Mouse (Mus musculus): ENCODE data around the gene Ugt1a6b. TPM values are rescaled to one million over a fixed set of nuclear protein-coding genes. Genes with fewer than 3 reads are reported as not detected.

Ugt1a6b gene
- polyA plus RNA-seq, 1 experiment from 2014 or later = 4.0 TPM

GRCm38 (mm10) chr1:88237311-88237710 lies 134.3 kb downstream of the Ugt1a6b start:
- no peak overlapping the region for H3K4me3 ChIP-seq (ENCODE audit: low read length)
- WGBS = 77% methylated on average over 5 of the region's 5 CpGs
- H3K36me3 ChIP-seq (ENCODE audit: control insufficient read depth, insufficient read depth, low read length) = no peaks in the 10 kb centered on the region
- H3K4me2 ChIP-seq (ENCODE audit: low read length) = no peak overlapping the region
- H3K27me3 ChIP-seq (replicated peaks; ENCODE audit: control insufficient read depth, insufficient read depth, low read length) = no peaks in the 10 kb centered on the region
- no peaks in the 10 kb centered on the region for H3K4me1 ChIP-seq (ENCODE audit: control insufficient read depth, insufficient read depth, low read depth, low read length)
- H3K9me3 ChIP-seq (ENCODE audit: control insufficient read depth, low read length) = peaks cover 95% of the 10 kb centered on the region
- no peak overlapping the region for H3K27ac ChIP-seq (ENCODE audit: low read depth, low read length)
- H3K9ac ChIP-seq (ENCODE audit: low read depth, low read length) = no peak overlapping the region
- no peak for ATAC-seq

GRCm38 (mm10) chr1:88238771-88239170 lies 135.7 kb downstream of the Ugt1a6b start:
- H3K27ac ChIP-seq (ENCODE audit: low read depth, low read length) = no peak overlapping the region
- H3K4me3 ChIP-seq (ENCODE audit: low read length) = no peak overlapping the region
- no peak overlapping the region for H3K4me2 ChIP-seq (ENCODE audit: low read length)
- 0 out of 2 replicates have a peak, but pooled peaks have one; percentile 5 for ATAC-seq
- no peaks in the 10 kb centered on the region for H3K27me3 ChIP-seq (replicated peaks; ENCODE audit: control insufficient read depth, insufficient read depth, low read length)
- H3K4me1 ChIP-seq (ENCODE audit: control insufficient read depth, insufficient read depth, low read depth, low read length) = no peaks in the 10 kb centered on the region
- no peak overlapping the region for H3K9ac ChIP-seq (ENCODE audit: low read depth, low read length)
- peaks cover 92% of the 10 kb centered on the region for H3K9me3 ChIP-seq (ENCODE audit: control insufficient read depth, low read length)
- H3K36me3 ChIP-seq (ENCODE audit: control insufficient read depth, insufficient read depth, low read length) = no peaks in the 10 kb centered on the region
- 81% methylated on average over 6 of the region's 6 CpGs for WGBS

GRCm38 (mm10) chr1:88240072-88240471 lies 137.0 kb downstream of the Ugt1a6b start:
- Histone ChIP-seq H3K27ac (ENCODE audit: low read depth, low read length) (no peak overlapping the region), H3K4me3 (ENCODE audit: low read length) (no peak overlapping the region), H3K9me3 (ENCODE audit: control insufficient read depth, low read length) (peaks cover 90% of the 10 kb centered on the region), H3K4me2 (ENCODE audit: low read length) (no peak overlapping the region), H3K9ac (ENCODE audit: low read depth, low read length) (no peak overlapping the region), H3K4me1 (ENCODE audit: control insufficient read depth, insufficient read depth, low read depth, low read length) (no peaks in the 10 kb centered on the region), H3K36me3 (ENCODE audit: control insufficient read depth, insufficient read depth, low read length) (no peaks in the 10 kb centered on the region), H3K27me3 (replicated peaks; ENCODE audit: control insufficient read depth, insufficient read depth, low read length) (no peaks in the 10 kb centered on the region)
- 77% methylated on average over 5 of the region's 5 CpGs for WGBS
- ATAC-seq = no peak

- H3K36me3 ChIP-seq (ENCODE audit: control insufficient read depth, insufficient read depth, low read length) = no peaks in the 10 kb centered on the region
- ATAC-seq = no peak
- H3K9me3 ChIP-seq (ENCODE audit: control insufficient read depth, low read length) = peaks cover 90% of the 10 kb centered on the region
- no peak overlapping the region for H3K4me2 ChIP-seq (ENCODE audit: low read length)
- H3K4me1 ChIP-seq (ENCODE audit: control insufficient read depth, insufficient read depth, low read depth, low read length) = no peaks in the 10 kb centered on the region
- no peak overlapping the region for H3K27ac ChIP-seq (ENCODE audit: low read depth, low read length)
- WGBS = 75% methylated on average over 4 of the region's 4 CpGs
- H3K9ac ChIP-seq (ENCODE audit: low read depth, low read length) = no peak overlapping the region
- H3K4me3 ChIP-seq (ENCODE audit: low read length) = no peak overlapping the region
- no peaks in the 10 kb centered on the region for H3K27me3 ChIP-seq (replicated peaks; ENCODE audit: control insufficient read depth, insufficient read depth, low read length)
These were observed 137.5 kb downstream of the Ugt1a6b start for GRCm38 (mm10) chr1:88240579-88240978.

- H3K27me3 ChIP-seq (replicated peaks; ENCODE audit: control insufficient read depth, insufficient read depth, low read length) = no peaks in the 10 kb centered on the region
- no peak overlapping the region for H3K27ac ChIP-seq (ENCODE audit: low read depth, low read length)
- H3K9ac ChIP-seq (ENCODE audit: low read depth, low read length) = no peak overlapping the region
- 69% methylated on average over 5 of the region's 5 CpGs for WGBS
- no peak overlapping the region for H3K4me3 ChIP-seq (ENCODE audit: low read length)
- no peak for ATAC-seq
- no peak overlapping the region for H3K4me2 ChIP-seq (ENCODE audit: low read length)
- H3K36me3 ChIP-seq (ENCODE audit: control insufficient read depth, insufficient read depth, low read length) = no peaks in the 10 kb centered on the region
- H3K4me1 ChIP-seq (ENCODE audit: control insufficient read depth, insufficient read depth, low read depth, low read length) = no peaks in the 10 kb centered on the region
- peaks cover 90% of the 10 kb centered on the region for H3K9me3 ChIP-seq (ENCODE audit: control insufficient read depth, low read length)
These were observed 140.8 kb downstream of the Ugt1a6b start for GRCm38 (mm10) chr1:88243861-88244260.

GRCm38 (mm10) chr1:88245881-88246280 lies 142.8 kb downstream of the Ugt1a6b start:
- no peak overlapping the region for H3K9ac ChIP-seq (ENCODE audit: low read depth, low read length)
- no peak overlapping the region for H3K4me3 ChIP-seq (ENCODE audit: low read length)
- H3K9me3 ChIP-seq (ENCODE audit: control insufficient read depth, low read length) = peaks cover 90% of the 10 kb centered on the region
- H3K36me3 ChIP-seq (ENCODE audit: control insufficient read depth, insufficient read depth, low read length) = no peaks in the 10 kb centered on the region
- H3K27me3 ChIP-seq (replicated peaks; ENCODE audit: control insufficient read depth, insufficient read depth, low read length) = no peaks in the 10 kb centered on the region
- 81% methylated on average over 6 of the region's 6 CpGs for WGBS
- no peak overlapping the region for H3K4me2 ChIP-seq (ENCODE audit: low read length)
- H3K27ac ChIP-seq (ENCODE audit: low read depth, low read length) = no peak overlapping the region
- H3K4me1 ChIP-seq (ENCODE audit: control insufficient read depth, insufficient read depth, low read depth, low read length) = no peaks in the 10 kb centered on the region
- ATAC-seq = no peak

GRCm38 (mm10) chr1:88246386-88246785 lies 143.3 kb downstream of the Ugt1a6b start:
- 41% methylated on average over 6 of the region's 6 CpGs for WGBS
- Histone ChIP-seq H3K36me3 (ENCODE audit: control insufficient read depth, insufficient read depth, low read length) (no peaks in the 10 kb centered on the region), H3K9ac (ENCODE audit: low read depth, low read length) (no peak overlapping the region), H3K4me2 (ENCODE audit: low read length) (no peak overlapping the region), H3K4me1 (ENCODE audit: control insufficient read depth, insufficient read depth, low read depth, low read length) (no peaks in the 10 kb centered on the region), H3K27ac (ENCODE audit: low read depth, low read length) (no peak overlapping the region), H3K9me3 (ENCODE audit: control insufficient read depth, low read length) (peaks cover 90% of the 10 kb centered on the region), H3K27me3 (replicated peaks; ENCODE audit: control insufficient read depth, insufficient read depth, low read length) (no peaks in the 10 kb centered on the region), H3K4me3 (ENCODE audit: low read length) (no peak overlapping the region)
- ATAC-seq = no peak

- H3K4me2 ChIP-seq (ENCODE audit: low read length) = no peak overlapping the region
- no peak overlapping the region for H3K27ac ChIP-seq (ENCODE audit: low read depth, low read length)
- no peaks in the 10 kb centered on the region for H3K4me1 ChIP-seq (ENCODE audit: control insufficient read depth, insufficient read depth, low read depth, low read length)
- H3K4me3 ChIP-seq (ENCODE audit: low read length) = no peak overlapping the region
- no peaks in the 10 kb centered on the region for H3K27me3 ChIP-seq (replicated peaks; ENCODE audit: control insufficient read depth, insufficient read depth, low read length)
- 51% methylated on average over 2 of the region's 2 CpGs for WGBS
- no peak overlapping the region for H3K9ac ChIP-seq (ENCODE audit: low read depth, low read length)
- ATAC-seq = no peak
- peaks cover 89% of the 10 kb centered on the region for H3K9me3 ChIP-seq (ENCODE audit: control insufficient read depth, low read length)
- no peaks in the 10 kb centered on the region for H3K36me3 ChIP-seq (ENCODE audit: control insufficient read depth, insufficient read depth, low read length)
These were observed 144.6 kb downstream of the Ugt1a6b start for GRCm38 (mm10) chr1:88247660-88248059.

GRCm38 (mm10) chr1:88248658-88249057 lies 145.6 kb downstream of the Ugt1a6b start:
- H3K9ac ChIP-seq (ENCODE audit: low read depth, low read length) = no peak overlapping the region
- no peaks in the 10 kb centered on the region for H3K4me1 ChIP-seq (ENCODE audit: control insufficient read depth, insufficient read depth, low read depth, low read length)
- peaks cover 91% of the 10 kb centered on the region for H3K9me3 ChIP-seq (ENCODE audit: control insufficient read depth, low read length)
- ATAC-seq = no peak
- H3K4me2 ChIP-seq (ENCODE audit: low read length) = no peak overlapping the region
- H3K36me3 ChIP-seq (ENCODE audit: control insufficient read depth, insufficient read depth, low read length) = no peaks in the 10 kb centered on the region
- WGBS = 73% methylated on average over 4 of the region's 4 CpGs
- no peak overlapping the region for H3K4me3 ChIP-seq (ENCODE audit: low read length)
- no peaks in the 10 kb centered on the region for H3K27me3 ChIP-seq (replicated peaks; ENCODE audit: control insufficient read depth, insufficient read depth, low read length)
- H3K27ac ChIP-seq (ENCODE audit: low read depth, low read length) = no peak overlapping the region

- ATAC-seq = no peak
- H3K4me2 ChIP-seq (ENCODE audit: low read length) = no peak overlapping the region
- no peak overlapping the region for H3K27ac ChIP-seq (ENCODE audit: low read depth, low read length)
- H3K9me3 ChIP-seq (ENCODE audit: control insufficient read depth, low read length) = peaks cover 88% of the 10 kb centered on the region
- no peaks in the 10 kb centered on the region for H3K27me3 ChIP-seq (replicated peaks; ENCODE audit: control insufficient read depth, insufficient read depth, low read length)
- no peak overlapping the region for H3K4me3 ChIP-seq (ENCODE audit: low read length)
- 80% methylated on average over 7 of the region's 7 CpGs for WGBS
- no peaks in the 10 kb centered on the region for H3K4me1 ChIP-seq (ENCODE audit: control insufficient read depth, insufficient read depth, low read depth, low read length)
- H3K9ac ChIP-seq (ENCODE audit: low read depth, low read length) = no peak overlapping the region
- H3K36me3 ChIP-seq (ENCODE audit: control insufficient read depth, insufficient read depth, low read length) = no peaks in the 10 kb centered on the region
These were observed 146.5 kb downstream of the Ugt1a6b start for GRCm38 (mm10) chr1:88249596-88249995.

All from hindbrain, embryonic 16.5 days (tissue).